Mouse (Mus musculus) G1E (cell line): ENCODE measurements around the gene Insm1.

Source experiments
- CTCF ChIP-seq: IDR thresholded peaks from 2 replicates; pipeline ENCODE4 v1.5.1; 2012; ENCODE audit warnings: low read depth, low read length, inconsistent platforms, mixed read lengths
- GATA1 ChIP-seq: IDR thresholded peaks from 2 replicates; pipeline ENCODE4 v1.6.1; 2012; ENCODE audit warnings: borderline replicate concordance, low read length, inconsistent platforms, mixed read lengths
- GATA2 ChIP-seq: IDR thresholded peaks from 2 replicates; pipeline ENCODE4 v1.6.1; 2012; ENCODE audit warnings: low read depth, low read length, inconsistent platforms, borderline replicate concordance
- TAL1 ChIP-seq: conservative IDR thresholded peaks from 2 replicates; pipeline ENCODE4 v1.6.1; 2012; ENCODE audit warnings: low read depth, low read length, inconsistent platforms, mixed read lengths

DNA sequence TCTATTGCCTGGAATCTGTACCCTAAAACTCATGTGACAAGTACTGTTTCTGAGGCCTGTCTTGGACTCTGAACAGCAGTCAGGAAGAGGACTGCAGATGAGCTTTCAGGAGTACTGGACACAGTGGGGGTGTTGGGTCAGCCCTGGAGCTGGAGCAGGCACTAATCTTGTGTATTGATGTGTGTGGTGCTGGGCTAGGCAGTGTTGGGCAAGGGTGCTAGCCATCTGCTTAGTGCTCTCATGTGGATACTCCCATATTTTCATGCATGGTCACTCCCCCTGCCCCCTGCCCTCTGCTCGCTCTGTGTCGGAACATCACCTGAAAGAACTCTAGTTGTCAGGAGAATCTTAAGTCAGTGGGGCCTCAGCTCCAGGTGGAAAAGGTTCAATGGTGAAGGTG lies 22.3 kb downstream of the Insm1 start:
- TF ChIP-seq GATA1 (no peak), TAL1 (no peak), CTCF (no peak), GATA2 (no peak)
